Comparison of ENCODE assay signal across 18 mouse cellular contexts in the genomic region with DNA sequence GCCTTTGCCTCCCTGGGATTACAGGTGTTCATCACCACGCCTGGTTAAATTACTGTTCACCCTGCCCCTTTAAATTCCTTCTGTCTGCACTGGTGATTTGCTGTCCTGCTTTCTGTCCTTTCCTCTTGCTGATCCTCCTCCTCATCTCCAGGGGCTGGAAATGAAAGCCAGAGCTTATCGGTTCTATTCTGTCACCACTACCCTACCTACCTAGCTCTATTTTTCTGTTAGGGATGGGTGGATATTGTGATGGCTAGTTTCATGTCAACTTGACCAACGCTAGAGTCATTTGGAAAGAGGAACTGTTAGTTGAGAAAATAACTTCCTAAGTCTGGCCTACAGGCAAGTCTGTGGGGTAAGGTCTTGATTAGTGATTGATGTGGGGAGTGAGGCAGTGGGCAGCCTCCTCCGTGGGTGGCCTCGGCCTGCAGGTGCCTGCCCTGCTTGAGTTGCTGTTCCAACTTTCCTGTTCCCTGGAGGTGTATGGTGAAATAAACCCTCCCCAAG. TPM values are rescaled to one million over a fixed set of nuclear protein-coding genes. Genes with fewer than 3 reads are reported as not detected.
"Had no signal": no experiment of that assay in that cellular context is flagged by ENCODE, and none has a peak within 500 bp of the region (broad histone marks: within the 10 kb centered on the region; RNA-seq: fewer than 3 reads in every experiment).

No protein-coding gene starts in this region.

- H3K27ac ChIP-seq: macrophage; midbrain, embryonic 13.5 days; midbrain, embryonic 15.5 days; neural tube, embryonic 12.5 days; stomach, embryonic 15.5 days; stomach, postnatal 0 days had no signal

- H3K36me3 ChIP-seq: midbrain, embryonic 15.5 days; stomach, embryonic 15.5 days had no signal

- H3K9ac ChIP-seq: lung, embryonic 14.5 days; midbrain, embryonic 13.5 days; midbrain, embryonic 15.5 days; neural tube, embryonic 12.5 days; stomach, embryonic 15.5 days had no signal

- H3K4me2 ChIP-seq: lung, embryonic 14.5 days; midbrain, embryonic 11.5 days; midbrain, embryonic 13.5 days; midbrain, embryonic 15.5 days; neural tube, embryonic 12.5 days; stomach, embryonic 15.5 days had no signal

- H3K4me1 ChIP-seq: midbrain, embryonic 13.5 days; midbrain, embryonic 15.5 days; neural tube, embryonic 12.5 days; stomach, embryonic 15.5 days had no signal

- DNase-seq: lung, adult 18-20 months; lung, embryonic 14.5 days; lung, postnatal 10 days; right cerebral cortex, postnatal 14 days; thymus, postnatal 14 days; thymus, postnatal 36 days had no signal

- H3K27me3 ChIP-seq: megakaryocyte, embryonic 14.5 days; midbrain, embryonic 13.5 days; midbrain, embryonic 15.5 days; neural tube, embryonic 12.5 days; stomach, embryonic 15.5 days had no signal

- H3K4me3 ChIP-seq: megakaryocyte, embryonic 14.5 days; midbrain, embryonic 13.5 days; midbrain, embryonic 15.5 days; neural tube, embryonic 12.5 days; stomach, embryonic 15.5 days had no signal

- H3K9me3 ChIP-seq: megakaryocyte, embryonic 14.5 days; midbrain, embryonic 13.5 days; midbrain, embryonic 15.5 days; neural tube, embryonic 12.5 days; stomach, embryonic 15.5 days had no signal

RNA-seq across cellular contexts. Expression of gene Adprhl1, which starts 23.0 kb away (rescaled TPM):
- total RNA-seq: megakaryocyte progenitor cell, adult 5-6 weeks; monocyte, adult 5-6 weeks; neutrophil, adult 5-6 weeks had no signal
- polyA plus RNA-seq: lung, embryonic 14.5 days; midbrain, embryonic 11.5 days; midbrain, embryonic 15.5 days; testis, adult 2 months had no signal
